Mouse (Mus musculus): Measurements from ENCODE around the gene Tas2r126.
A peak's percentile ranks its signal among the peaks of the same experiment; 100 is the strongest.
"Not testable (repeated sequence)": the region's sequence is repeated elsewhere in the genome, so short reads cannot be mapped to it uniquely, and the experiment has no call there.

Tas2r126 gene

GRCm38 (mm10) chr6:42434446-42434845 is at the start of gene Tas2r126:
Gene Tas2r126 (plus strand): TSS chr6:42434535.
- no peak for DNase-seq (ENCODE audit: low spot score)

GRCm38 (mm10) chr6:42385635-42386034 is 48.7 kb upstream of the Tas2r126 start:
- no peak for DNase-seq (ENCODE audit: low spot score)

GRCm38 (mm10) chr6:42391796-42392330 is 42.5 kb upstream of the Tas2r126 start:
- no peak for DNase-seq (ENCODE audit: low spot score)

GRCm38 (mm10) chr6:42395960-42396809 is 38.1 kb upstream of the Tas2r126 start:
- peak; percentile 55 for DNase-seq (ENCODE audit: low spot score)

GRCm38 (mm10) chr6:42397041-42397657 is 37.2 kb upstream of the Tas2r126 start:
- no peak for DNase-seq (ENCODE audit: low spot score)

- DNase-seq (ENCODE audit: low spot score): no peak
These were observed 36.0 kb upstream of the Tas2r126 start for GRCm38 (mm10) chr6:42398285-42398684.

- no peak for DNase-seq (ENCODE audit: low spot score)
These were observed 35.3 kb upstream of the Tas2r126 start for GRCm38 (mm10) chr6:42398998-42399397.

- no peak for DNase-seq (ENCODE audit: low spot score)
These were observed 34.4 kb upstream of the Tas2r126 start, which contains the start of gene Tas2r143 for GRCm38 (mm10) chr6:42399938-42400337. Gene Tas2r143 (plus strand): TSS chr6:42400238.

- DNase-seq (ENCODE audit: low spot score): no peak
These were observed 29.2 kb upstream of the Tas2r126 start, which contains the start of gene Tas2r135 for GRCm38 (mm10) chr6:42405134-42405533. Gene Tas2r135 (plus strand): TSS chr6:42405434.

- no peak for DNase-seq (ENCODE audit: low spot score)
These were observed 14.9 kb upstream of the Tas2r126 start for GRCm38 (mm10) chr6:42419443-42419842.

GRCm38 (mm10) chr6:42421439-42421838 is 12.9 kb upstream of the Tas2r126 start:
- no peak for DNase-seq (ENCODE audit: low spot score)

- no peak for DNase-seq (ENCODE audit: low spot score)
These were observed 9.9 kb upstream of the Tas2r126 start for GRCm38 (mm10) chr6:42424472-42424871.

GRCm38 (mm10) chr6:42426337-42426736 is 8.0 kb upstream of the Tas2r126 start:
- DNase-seq (ENCODE audit: low spot score): no peak

- DNase-seq (ENCODE audit: low spot score): no peak
These were observed 781 bp upstream of the Tas2r126 start for GRCm38 (mm10) chr6:42433554-42433953.

- DNase-seq (ENCODE audit: low spot score): no peak
These were observed 1.2 kb downstream of the Tas2r126 start for GRCm38 (mm10) chr6:42435490-42435889.

- no peak for DNase-seq (ENCODE audit: low spot score)
These were observed 7.1 kb downstream of the Tas2r126 start for GRCm38 (mm10) chr6:42441395-42441794.

GRCm38 (mm10) chr6:42444491-42444890 is 10.2 kb downstream of the Tas2r126 start:
- no peak for DNase-seq (ENCODE audit: low spot score)

- DNase-seq (ENCODE audit: low spot score): no peak
These were observed 13.0 kb downstream of the Tas2r126 start for GRCm38 (mm10) chr6:42447381-42447780.

GRCm38 (mm10) chr6:42465096-42465495 is 30.8 kb downstream of the Tas2r126 start, which contains the start of gene Olfr458:
Gene Olfr458 (minus strand): TSS chr6:42465196.
- no peak for DNase-seq (ENCODE audit: low spot score)

GRCm38 (mm10) chr6:42470542-42470941 is 36.2 kb downstream of the Tas2r126 start:
- DNase-seq (ENCODE audit: low spot score): no peak

GRCm38 (mm10) chr6:42471298-42471697 is 37.0 kb downstream of the Tas2r126 start:
- DNase-seq (ENCODE audit: low spot score): not testable (repeated sequence)

- DNase-seq (ENCODE audit: low spot score): no peak
These were observed 41.9 kb downstream of the Tas2r126 start, which contains the start of gene Olfr457 for GRCm38 (mm10) chr6:42476235-42476634. Gene Olfr457 (minus strand): TSS chr6:42476335.

- DNase-seq (ENCODE audit: low spot score): no peak
These were observed 50.3 kb downstream of the Tas2r126 start for GRCm38 (mm10) chr6:42484633-42485032.

Measured in layer of hippocampus, adult 11-12 months (tissue).